Mouse (Mus musculus): ENCODE results near the gene Thnsl1. TPM values are rescaled to one million over a fixed set of nuclear protein-coding genes. Genes with fewer than 3 reads are reported as not detected.
"Not testable (repeated sequence)": the region's sequence is repeated elsewhere in the genome, so short reads cannot be mapped to it uniquely, and the experiment has no call there.

Thnsl1 gene
- polyA plus RNA-seq, 1 experiment from 2014 or later = 3.8 TPM

GRCm38 (mm10) chr2:21231147-21231546, 25.6 kb downstream of the Thnsl1 start:
- Histone ChIP-seq H3K27me3 (replicated peaks; ENCODE audit: insufficient read depth, low read length) (no peaks in the 10 kb centered on the region), H3K36me3 (ENCODE audit: insufficient read depth, low read length) (no peaks in the 10 kb centered on the region), H3K27ac (ENCODE audit: low read length) (no peak overlapping the region), H3K9me3 (ENCODE audit: low read length) (no peaks in the 10 kb centered on the region), H3K9ac (replicated peaks; ENCODE audit: low read depth) (no peak overlapping the region), H3K4me1 (ENCODE audit: insufficient read depth, low read depth, low read length) (no peaks in the 10 kb centered on the region), H3K4me3 (ENCODE audit: low read depth, low read length) (no peak overlapping the region), H3K4me2 (replicated peaks; ENCODE audit: low read depth, low read length) (no peak overlapping the region)
- ATAC-seq = no peak
- no peak for DNase-seq (ENCODE audit: low spot score)
- TF ChIP-seq CTCF (IDR thresholded peaks at IDR 0.05) (no peak), EP300 (IDR thresholded peaks at IDR 0.05) (no peak)
- WGBS = 78% methylated on average over 3 of the region's 3 CpGs

- Histone ChIP-seq H3K9ac (replicated peaks; ENCODE audit: low read depth) (no peak overlapping the region), H3K4me2 (replicated peaks; ENCODE audit: low read depth, low read length) (no peak overlapping the region), H3K36me3 (ENCODE audit: insufficient read depth, low read length) (no peaks in the 10 kb centered on the region), H3K4me3 (ENCODE audit: low read depth, low read length) (no peak overlapping the region), H3K27me3 (replicated peaks; ENCODE audit: insufficient read depth, low read length) (no peaks in the 10 kb centered on the region), H3K27ac (ENCODE audit: low read length) (no peak overlapping the region), H3K9me3 (ENCODE audit: low read length) (no peaks in the 10 kb centered on the region), H3K4me1 (ENCODE audit: insufficient read depth, low read depth, low read length) (no peaks in the 10 kb centered on the region)
- WGBS = 56% methylated on average over 9 of the region's 9 CpGs
- no peak for TF ChIP-seq CTCF (IDR thresholded peaks at IDR 0.05)
- TF ChIP-seq EP300 (IDR thresholded peaks at IDR 0.05) = peak; percentile 72
- ATAC-seq (peak; percentile 92), DNase-seq (ENCODE audit: low spot score) (peak; percentile 86)
These were observed 29.5 kb downstream of the Thnsl1 start for GRCm38 (mm10) chr2:21234871-21235648.

GRCm38 (mm10) chr2:21235844-21236386, 30.4 kb downstream of the Thnsl1 start:
- Histone ChIP-seq H3K4me2 (replicated peaks; ENCODE audit: low read depth, low read length) (no peak overlapping the region), H3K9me3 (ENCODE audit: low read length) (no peaks in the 10 kb centered on the region), H3K27me3 (replicated peaks; ENCODE audit: insufficient read depth, low read length) (no peaks in the 10 kb centered on the region), H3K36me3 (ENCODE audit: insufficient read depth, low read length) (no peaks in the 10 kb centered on the region), H3K4me1 (ENCODE audit: insufficient read depth, low read depth, low read length) (no peaks in the 10 kb centered on the region), H3K4me3 (ENCODE audit: low read depth, low read length) (no peak overlapping the region), H3K9ac (replicated peaks; ENCODE audit: low read depth) (no peak overlapping the region), H3K27ac (ENCODE audit: low read length) (no peak overlapping the region)
- WGBS = 76% methylated on average over 4 of the region's 4 CpGs
- TF ChIP-seq CTCF (IDR thresholded peaks at IDR 0.05) = no peak
- TF ChIP-seq EP300 (IDR thresholded peaks at IDR 0.05) = no peak
- ATAC-seq = no peak
- DNase-seq (ENCODE audit: low spot score) = no peak

- H3K27ac ChIP-seq (ENCODE audit: low read length) = no peak overlapping the region
These were observed 31.3 kb downstream of the Thnsl1 start for GRCm38 (mm10) chr2:21236846-21237245.

GRCm38 (mm10) chr2:21244104-21244503, 38.6 kb downstream of the Thnsl1 start:
- ATAC-seq; H3K4me1 ChIP-seq (ENCODE audit: insufficient read depth, low read depth, low read length); H3K27me3 ChIP-seq (replicated peaks; ENCODE audit: insufficient read depth, low read length); H3K4me3 ChIP-seq (ENCODE audit: low read depth, low read length); H3K4me2 ChIP-seq (replicated peaks; ENCODE audit: low read depth, low read length); DNase-seq (ENCODE audit: low spot score); H3K9me3 ChIP-seq (ENCODE audit: low read length); H3K9ac ChIP-seq (replicated peaks; ENCODE audit: low read depth); H3K27ac ChIP-seq (ENCODE audit: low read length); H3K36me3 ChIP-seq (ENCODE audit: insufficient read depth, low read length): not testable (repeated sequence)
- 27% methylated on average over 2 of the region's 6 CpGs for WGBS

More at GRCm38 (mm10) chr2:21236846-21237245, 31.3 kb downstream of the Thnsl1 start:
- DNase-seq (ENCODE audit: low spot score) (no peak), ATAC-seq (peak; percentile 13; the same call in 1 of the 2 replicates)
- H3K9ac ChIP-seq (replicated peaks; ENCODE audit: low read depth) = no peak overlapping the region
- H3K4me2 ChIP-seq (replicated peaks; ENCODE audit: low read depth, low read length) = no peak overlapping the region
- H3K9me3 ChIP-seq (ENCODE audit: low read length) = no peaks in the 10 kb centered on the region
- H3K4me1 ChIP-seq (ENCODE audit: insufficient read depth, low read depth, low read length) = no peaks in the 10 kb centered on the region
- WGBS = 26% methylated on average over 5 of the region's 5 CpGs
- H3K4me3 ChIP-seq (ENCODE audit: low read depth, low read length) = no peak overlapping the region
- TF ChIP-seq CTCF (IDR thresholded peaks at IDR 0.05) = no peak
- no peak for TF ChIP-seq EP300 (IDR thresholded peaks at IDR 0.05)
- H3K27me3 ChIP-seq (replicated peaks; ENCODE audit: insufficient read depth, low read length) = no peaks in the 10 kb centered on the region
- no peaks in the 10 kb centered on the region for H3K36me3 ChIP-seq (ENCODE audit: insufficient read depth, low read length)

GRCm38 (mm10) chr2:21244986-21245385, 39.5 kb downstream of the Thnsl1 start:
- H3K27me3 ChIP-seq (replicated peaks; ENCODE audit: insufficient read depth, low read length) = no peaks in the 10 kb centered on the region
- ATAC-seq = peak; percentile 76
- no peak overlapping the region for H3K9ac ChIP-seq (replicated peaks; ENCODE audit: low read depth)
- H3K4me2 ChIP-seq (replicated peaks; ENCODE audit: low read depth, low read length) = no peak overlapping the region
- H3K9me3 ChIP-seq (ENCODE audit: low read length) = no peaks in the 10 kb centered on the region
- 37% methylated on average over 4 of the region's 4 CpGs for WGBS
- peak; percentile 72 for DNase-seq (ENCODE audit: low spot score)
- no peaks in the 10 kb centered on the region for H3K4me1 ChIP-seq (ENCODE audit: insufficient read depth, low read depth, low read length)
- H3K27ac ChIP-seq (ENCODE audit: low read length) = no peak overlapping the region
- H3K36me3 ChIP-seq (ENCODE audit: insufficient read depth, low read length) = no peaks in the 10 kb centered on the region
- TF ChIP-seq EP300 (IDR thresholded peaks at IDR 0.05) (peak; percentile 40), CTCF (IDR thresholded peaks at IDR 0.05) (no peak)
- no peak overlapping the region for H3K4me3 ChIP-seq (ENCODE audit: low read depth, low read length)

Measured in lung, postnatal 0 days (tissue).